In genomic region chr11:85520996-85521395, GRCm38 (mm10) we compare ENCODE assay signal across 12 mouse cellular contexts.
DNase-seq lines count a peak whose midpoint lies in the region; ATAC-seq and TF ChIP-seq lines count a peak whose summit lies in the region.
"Had no signal": no experiment of that assay in that cellular context is flagged by ENCODE, and none has a peak within 500 bp of the region (broad histone marks: within the 10 kb centered on the region; RNA-seq: fewer than 3 reads in every experiment).

No protein-coding gene starts in this region.

- peaks cover 3% of the 10 kb centered on the region for H3K27me3 ChIP-seq in kidney, embryonic 14.5 days (ENCODE audit: control insufficient read depth, insufficient read depth, low read length)
- H3K27me3 ChIP-seq in kidney, postnatal 0 days (ENCODE audit: insufficient read depth, low read length): no peaks in the 10 kb centered on the region
- peaks cover 17% of the 10 kb centered on the region for H3K27me3 ChIP-seq in forebrain, embryonic 16.5 days (replicated peaks; ENCODE audit: control insufficient read depth, insufficient read depth, low read length)
- 0 out of 2 replicates have a peak, but pooled peaks cover 3% of the 10 kb centered on the region for H3K27me3 ChIP-seq in intestine, embryonic 15.5 days (replicated peaks)

- no peak for TF ChIP-seq CTCF in kidney, postnatal 0 days (IDR thresholded peaks at IDR 0.05; ENCODE audit: low read depth)

- H3K27ac ChIP-seq in kidney, embryonic 14.5 days (ENCODE audit: low read depth, low read length): no peak overlapping the region
- H3K27ac ChIP-seq in kidney, postnatal 0 days: no peak overlapping the region
- H3K27ac ChIP-seq in forebrain, embryonic 16.5 days (ENCODE audit: low read length): no peak overlapping the region
- H3K27ac ChIP-seq in intestine, embryonic 15.5 days: no peak overlapping the region
- H3K27ac ChIP-seq: limb, embryonic 15.5 days had no signal

- DNase-seq in kidney, adult 11 months: peak; percentile 37
- DNase-seq in A20 (ENCODE audit: low read depth, low spot score) (peak; percentile 24), MN1 (ENCODE audit: low spot score) (peak; percentile 45)
- DNase-seq in kidney, postnatal 0 days (ENCODE audit: low spot score): peak; percentile 67
- DNase-seq in cerebellum, adult 9-10 months: no peak
- DNase-seq: thymus, adult 2 months had no signal

- H3K4me3 ChIP-seq in kidney, embryonic 14.5 days (ENCODE audit: low read length): no peak overlapping the region
- H3K4me3 ChIP-seq in kidney, postnatal 0 days (replicated peaks; ENCODE audit: low read depth, low read length): no peak overlapping the region
- H3K4me3 ChIP-seq in forebrain, embryonic 16.5 days (replicated peaks; ENCODE audit: low read length): no peak overlapping the region
- H3K4me3 ChIP-seq in intestine, embryonic 15.5 days (replicated peaks): no peak overlapping the region
- H3K4me3 ChIP-seq: limb, embryonic 15.5 days had no signal

- no peak for ATAC-seq in kidney, embryonic 14.5 days (ENCODE audit: low FRiP score, low TSS enrichment)
- no peak for ATAC-seq in kidney, postnatal 0 days (replicated peaks; ENCODE audit: low FRiP score, low read depth)
- no peak for ATAC-seq in forebrain, embryonic 16.5 days
- no peak for ATAC-seq in intestine, embryonic 15.5 days
- ATAC-seq: forebrain, embryonic 14.5 days; inflammation-experienced regulatory T-cells, adult 6 months had no signal

- no peaks in the 10 kb centered on the region for H3K9me3 ChIP-seq in kidney, embryonic 14.5 days (ENCODE audit: control insufficient read depth, low read length)
- no peaks in the 10 kb centered on the region for H3K9me3 ChIP-seq in kidney, postnatal 0 days (replicated peaks; ENCODE audit: low read length)
- no peaks in the 10 kb centered on the region for H3K9me3 ChIP-seq in forebrain, embryonic 16.5 days (ENCODE audit: control insufficient read depth, low read length)
- H3K9me3 ChIP-seq in intestine, embryonic 15.5 days: no peaks in the 10 kb centered on the region
- H3K9me3 ChIP-seq: limb, embryonic 15.5 days had no signal

- no peak overlapping the region for H3K4me2 ChIP-seq in kidney, embryonic 14.5 days (replicated peaks; ENCODE audit: low read depth, low read length)
- H3K4me2 ChIP-seq in kidney, postnatal 0 days (ENCODE audit: low read length): no peak overlapping the region
- H3K4me2 ChIP-seq in forebrain, embryonic 16.5 days (ENCODE audit: low read length): no peak overlapping the region
- H3K4me2 ChIP-seq in intestine, embryonic 15.5 days (replicated peaks): no peak overlapping the region
- H3K4me2 ChIP-seq: limb, embryonic 15.5 days had no signal

- WGBS in kidney, embryonic 14.5 days: 48% methylated on average over 4 of the region's 4 CpGs
- 47% methylated on average over 4 of the region's 4 CpGs for WGBS in kidney, postnatal 0 days
- 74% methylated on average over 4 of the region's 4 CpGs for WGBS in forebrain, embryonic 16.5 days
- WGBS in intestine, embryonic 15.5 days: 61% methylated on average over 4 of the region's 4 CpGs

- no peak overlapping the region for H3K9ac ChIP-seq in kidney, embryonic 14.5 days (ENCODE audit: low read depth, low read length)
- H3K9ac ChIP-seq in kidney, postnatal 0 days (ENCODE audit: low read depth, low read length): no peak overlapping the region
- no peak overlapping the region for H3K9ac ChIP-seq in forebrain, embryonic 16.5 days (replicated peaks; ENCODE audit: low read depth, low read length)
- no peak overlapping the region for H3K9ac ChIP-seq in intestine, embryonic 15.5 days
- H3K9ac ChIP-seq: limb, embryonic 15.5 days had no signal

- H3K4me1 ChIP-seq in kidney, embryonic 14.5 days (ENCODE audit: control insufficient read depth, insufficient read depth, low read length): peaks cover 33% of the 10 kb centered on the region
- H3K4me1 ChIP-seq in kidney, postnatal 0 days (replicated peaks; ENCODE audit: insufficient read depth, low read length): peaks cover 20% of the 10 kb centered on the region
- peaks cover 14% of the 10 kb centered on the region for H3K4me1 ChIP-seq in forebrain, embryonic 16.5 days (replicated peaks; ENCODE audit: control insufficient read depth, insufficient read depth, low read length)
- peaks cover 24% of the 10 kb centered on the region for H3K4me1 ChIP-seq in intestine, embryonic 15.5 days (replicated peaks)

- H3K36me3 ChIP-seq in kidney, embryonic 14.5 days (ENCODE audit: control insufficient read depth, insufficient read depth, low read length): no peaks in the 10 kb centered on the region
- H3K36me3 ChIP-seq in kidney, postnatal 0 days (ENCODE audit: insufficient read depth, low read length): no peaks in the 10 kb centered on the region
- H3K36me3 ChIP-seq in forebrain, embryonic 16.5 days (ENCODE audit: control insufficient read depth, insufficient read depth): no peaks in the 10 kb centered on the region
- H3K36me3 ChIP-seq in intestine, embryonic 15.5 days: no peaks in the 10 kb centered on the region
- H3K36me3 ChIP-seq: limb, embryonic 15.5 days had no signal
